Mouse (Mus musculus): ENCODE data around the gene Slc29a1. TPM values are rescaled to one million over a fixed set of nuclear protein-coding genes. Genes with fewer than 3 reads are reported as not detected.
A peak's percentile ranks its signal among the peaks of the same experiment; 100 is the strongest.

Slc29a1 gene
- polyA plus RNA-seq (2011; ENCODE audit: insufficient read depth, insufficient read length, low replicate concordance, missing spikeins), result 73.1 and 109 TPM in 2 replicates

DNA sequence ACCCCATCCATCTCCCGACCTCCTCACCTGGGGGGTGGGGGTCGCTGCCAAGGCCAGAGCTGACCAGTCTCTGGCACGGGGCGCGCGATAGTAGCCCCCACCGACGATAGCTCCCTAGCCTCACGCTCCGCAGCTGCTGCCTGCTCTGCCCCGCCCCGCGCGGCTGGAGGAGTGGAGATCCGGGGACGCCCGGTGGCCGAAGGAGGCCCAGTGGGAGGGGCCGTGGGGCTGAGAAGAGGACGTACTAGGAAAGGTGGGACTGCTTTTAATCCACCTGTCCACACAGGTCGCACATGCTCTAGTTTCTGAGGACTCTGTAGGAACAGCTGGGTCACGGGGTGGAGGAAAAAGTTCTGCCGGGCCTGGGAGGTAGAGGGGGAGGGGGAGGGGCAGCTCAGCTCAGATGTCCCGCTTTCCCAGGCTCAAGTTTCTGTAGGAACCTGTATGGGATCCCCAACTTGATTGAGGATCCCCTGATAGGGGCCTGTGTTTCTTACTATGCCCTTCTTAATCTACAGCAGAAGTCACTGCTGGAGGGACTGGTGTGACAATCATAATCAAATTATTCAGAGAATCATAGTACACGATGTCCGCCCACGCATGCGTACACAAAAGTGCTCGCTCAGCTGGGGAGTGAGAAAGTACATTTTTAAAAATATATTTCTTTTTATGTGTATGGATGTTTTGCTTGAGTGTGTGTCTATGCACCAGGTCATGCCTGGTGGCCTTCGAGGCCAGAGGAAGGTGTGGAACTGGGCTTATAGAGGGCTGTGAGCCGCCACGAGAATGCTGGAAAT lies at the start of gene Slc29a1:
Slc29a1 (minus strand) TSS at position 161 of the 797 bp plus-strand sequence.
- peaks cover 1% of the 10 kb centered on the region for H3K4me1 ChIP-seq (ENCODE audit: control insufficient read depth, insufficient read depth, low read length)
- 27% methylated on average over 32 of the region's 32 CpGs for WGBS
- no peak within 1 kb of the TSS for H3K4me3 ChIP-seq (replicated peaks; ENCODE audit: control insufficient read depth, low read depth, low read length)
- no peak for TF ChIP-seq CTCF (IDR thresholded peaks at IDR 0.05; ENCODE audit: control insufficient read depth, insufficient read depth, low read length)
- no peak for TF ChIP-seq POLR2A (IDR thresholded peaks at IDR 0.05; ENCODE audit: borderline replicate concordance, control insufficient read depth, low read depth, low read length)
- H3K27ac ChIP-seq (ENCODE audit: control insufficient read depth, insufficient read depth, low read depth, low read length, poor library complexity), result no peak within 1 kb of the TSS

DNA sequence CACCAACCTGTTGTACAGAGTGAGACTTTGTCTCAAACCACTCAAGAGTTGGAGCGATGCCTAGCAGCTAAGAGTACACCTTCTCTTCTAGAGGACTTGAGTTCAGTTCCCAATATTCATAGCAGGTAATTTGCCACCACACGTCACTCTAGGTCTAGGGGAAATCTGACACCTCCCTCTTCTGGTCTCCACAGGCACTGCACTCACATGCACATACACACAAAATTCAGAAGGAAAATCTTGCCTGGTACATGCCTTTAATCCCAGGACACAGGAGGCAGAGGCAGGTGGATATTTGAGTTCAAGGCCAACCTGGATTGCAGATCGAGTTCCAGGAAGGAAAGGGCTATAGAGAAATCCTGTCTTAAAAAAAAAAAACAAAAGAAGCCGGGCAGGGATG lies 44.8 kb upstream of the Slc29a1 start:
- WGBS, result 84% methylated on average over 4 of the region's 4 CpGs
- H3K4me3 ChIP-seq (replicated peaks; ENCODE audit: control insufficient read depth, low read depth, low read length), result no peak overlapping the region

DNA sequence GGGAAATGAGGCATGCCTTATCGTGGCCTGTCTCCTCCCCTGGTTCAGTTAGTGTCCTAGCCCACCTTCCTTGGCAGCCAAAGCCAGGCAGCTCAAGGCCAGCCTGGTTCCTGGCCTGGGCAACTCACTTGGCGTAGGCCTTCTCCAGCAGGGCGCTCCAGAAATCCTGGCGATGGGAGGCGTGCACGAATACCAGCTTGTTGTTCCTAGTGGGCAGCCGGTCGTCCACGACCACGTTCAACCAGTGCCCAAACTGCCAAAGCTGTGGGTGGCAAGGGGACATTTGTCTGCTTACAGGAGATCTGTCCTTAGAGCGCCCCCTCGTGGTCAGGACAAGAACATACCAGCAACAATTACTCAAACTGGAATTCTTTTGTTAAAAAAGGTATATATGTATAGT lies 43.3 kb upstream of the Slc29a1 start:
- WGBS, result 22% methylated on average over 12 of the region's 12 CpGs
- peak; percentile 75 for TF ChIP-seq CTCF (IDR thresholded peaks at IDR 0.05; ENCODE audit: control insufficient read depth, insufficient read depth, low read length)
- no peak for TF ChIP-seq POLR2A (IDR thresholded peaks at IDR 0.05; ENCODE audit: borderline replicate concordance, control insufficient read depth, low read depth, low read length)
- Histone ChIP-seq H3K4me3 (replicated peaks; ENCODE audit: control insufficient read depth, low read depth, low read length) (no peak overlapping the region), H3K4me1 (ENCODE audit: control insufficient read depth, insufficient read depth, low read length) (no peaks in the 10 kb centered on the region; the same call in 1 of the 2 replicates), H3K27ac (ENCODE audit: control insufficient read depth, insufficient read depth, low read depth, low read length, poor library complexity) (no peak overlapping the region)

More for the DNA sequence above, 44.8 kb upstream of the Slc29a1 start:
- no peak for TF ChIP-seq CTCF (IDR thresholded peaks at IDR 0.05; ENCODE audit: control insufficient read depth, insufficient read depth, low read length)
- TF ChIP-seq POLR2A (IDR thresholded peaks at IDR 0.05; ENCODE audit: borderline replicate concordance, control insufficient read depth, low read depth, low read length), result no peak
- H3K4me1 ChIP-seq (ENCODE audit: control insufficient read depth, insufficient read depth, low read length), result no peaks in the 10 kb centered on the region; the same call in 1 of the 2 replicates
- no peak overlapping the region for H3K27ac ChIP-seq (ENCODE audit: control insufficient read depth, insufficient read depth, low read depth, low read length, poor library complexity)

DNA sequence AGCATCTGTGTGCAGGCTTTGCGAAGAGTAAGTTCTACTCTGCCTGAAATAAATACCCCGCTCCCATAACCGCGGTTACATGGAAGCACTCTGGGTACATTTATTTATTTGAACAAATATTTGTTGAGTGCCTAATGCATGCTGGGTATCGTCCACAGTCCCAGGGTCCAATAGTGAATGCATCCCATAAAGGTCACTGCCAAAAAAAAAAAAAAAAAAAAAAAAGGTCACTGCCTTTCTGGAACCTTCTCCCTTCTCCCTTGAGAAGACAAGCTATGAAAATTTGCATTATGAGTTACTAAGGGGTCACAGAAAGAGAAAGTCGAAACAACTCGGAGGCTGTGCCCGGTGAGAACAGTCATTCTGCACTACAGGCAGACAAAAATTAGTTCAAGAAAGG lies 42.6 kb upstream of the Slc29a1 start:
- 92% methylated on average over 8 of the region's 8 CpGs for WGBS
- H3K4me3 ChIP-seq (replicated peaks; ENCODE audit: control insufficient read depth, low read depth, low read length), result no peak overlapping the region
- TF ChIP-seq CTCF (IDR thresholded peaks at IDR 0.05; ENCODE audit: control insufficient read depth, insufficient read depth, low read length) (no peak), POLR2A (IDR thresholded peaks at IDR 0.05; ENCODE audit: borderline replicate concordance, control insufficient read depth, low read depth, low read length) (no peak)
- no peaks in the 10 kb centered on the region; the same call in 1 of the 2 replicates for H3K4me1 ChIP-seq (ENCODE audit: control insufficient read depth, insufficient read depth, low read length)
- H3K27ac ChIP-seq (ENCODE audit: control insufficient read depth, insufficient read depth, low read depth, low read length, poor library complexity), result no peak overlapping the region

DNA sequence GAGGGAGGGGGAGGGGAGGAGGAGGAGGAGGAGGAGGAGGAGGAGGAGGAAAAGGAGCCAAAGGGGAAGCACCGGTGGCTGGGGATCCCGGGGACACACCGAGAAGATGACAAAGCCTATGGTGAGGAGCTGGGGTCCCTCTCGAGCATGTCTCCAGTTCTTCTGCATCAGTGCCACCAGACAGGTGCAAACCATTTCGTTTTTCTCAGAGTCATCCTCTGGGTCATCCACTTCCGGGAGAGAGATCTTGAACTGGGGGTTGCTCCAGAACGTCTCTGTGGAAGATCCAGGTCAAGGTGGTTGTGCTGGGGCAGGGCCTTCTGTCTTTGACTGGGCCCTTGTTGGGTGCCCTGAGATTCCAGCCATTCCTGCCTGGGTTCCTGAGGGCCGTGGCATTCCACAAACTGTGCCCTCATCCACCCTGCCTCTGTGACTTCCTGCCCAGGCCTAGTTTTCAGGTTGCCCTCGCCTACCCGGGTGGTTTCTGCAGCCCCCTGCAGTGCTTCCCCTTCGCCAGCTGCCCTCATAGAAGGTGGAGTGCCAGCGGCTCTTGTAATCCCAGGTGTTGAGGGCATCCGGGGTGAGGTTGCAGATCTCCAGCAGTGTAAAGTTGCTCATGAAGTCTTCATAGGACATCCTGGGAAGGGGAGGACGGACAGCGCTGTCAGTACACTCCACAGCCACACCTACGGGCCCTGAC lies 39.3 kb upstream of the Slc29a1 start:
- TF ChIP-seq POLR2A (IDR thresholded peaks at IDR 0.05; ENCODE audit: borderline replicate concordance, control insufficient read depth, low read depth, low read length) (no peak), CTCF (IDR thresholded peaks at IDR 0.05; ENCODE audit: control insufficient read depth, insufficient read depth, low read length) (no peak)
- WGBS, result 60% methylated on average over 16 of the region's 16 CpGs
- no peaks in the 10 kb centered on the region; the same call in 1 of the 2 replicates for H3K4me1 ChIP-seq (ENCODE audit: control insufficient read depth, insufficient read depth, low read length)
- no peak overlapping the region for H3K4me3 ChIP-seq (replicated peaks; ENCODE audit: control insufficient read depth, low read depth, low read length)
- H3K27ac ChIP-seq (ENCODE audit: control insufficient read depth, insufficient read depth, low read depth, low read length, poor library complexity), result no peak overlapping the region

DNA sequence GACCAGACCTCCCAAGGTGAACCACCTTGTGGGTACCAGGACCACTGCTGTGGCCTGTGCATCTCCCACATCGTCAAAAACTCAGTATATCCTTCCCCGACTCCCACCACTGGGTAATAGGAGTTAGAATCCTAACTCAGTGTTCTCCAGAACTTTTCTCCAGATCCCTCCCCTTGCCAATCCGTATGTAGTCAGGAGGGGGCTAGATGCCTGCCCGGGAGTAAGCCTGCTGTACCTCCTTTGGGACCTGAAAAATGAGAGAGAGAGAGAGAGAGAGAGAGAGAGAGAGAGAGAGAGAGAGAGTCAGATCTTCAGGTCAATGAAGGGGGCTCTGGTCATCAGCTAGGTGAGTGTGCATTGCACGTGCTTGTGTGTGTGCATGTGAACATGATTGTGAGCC lies 34.6 kb upstream of the Slc29a1 start:
- 76% methylated on average over 5 of the region's 5 CpGs for whole genome bisulfite sequencing
- TF ChIP-seq CTCF (IDR thresholded peaks at IDR 0.05; ENCODE audit: control insufficient read depth, insufficient read depth, low read length), result no peak
- TF ChIP-seq POLR2A (IDR thresholded peaks at IDR 0.05; ENCODE audit: borderline replicate concordance, control insufficient read depth, low read depth, low read length), result no peak
- Histone ChIP-seq H3K27ac (ENCODE audit: control insufficient read depth, insufficient read depth, low read depth, low read length, poor library complexity) (no peak overlapping the region), H3K4me1 (ENCODE audit: control insufficient read depth, insufficient read depth, low read length) (peaks cover 5% of the 10 kb centered on the region), H3K4me3 (replicated peaks; ENCODE audit: control insufficient read depth, low read depth, low read length) (no peak overlapping the region)

DNA sequence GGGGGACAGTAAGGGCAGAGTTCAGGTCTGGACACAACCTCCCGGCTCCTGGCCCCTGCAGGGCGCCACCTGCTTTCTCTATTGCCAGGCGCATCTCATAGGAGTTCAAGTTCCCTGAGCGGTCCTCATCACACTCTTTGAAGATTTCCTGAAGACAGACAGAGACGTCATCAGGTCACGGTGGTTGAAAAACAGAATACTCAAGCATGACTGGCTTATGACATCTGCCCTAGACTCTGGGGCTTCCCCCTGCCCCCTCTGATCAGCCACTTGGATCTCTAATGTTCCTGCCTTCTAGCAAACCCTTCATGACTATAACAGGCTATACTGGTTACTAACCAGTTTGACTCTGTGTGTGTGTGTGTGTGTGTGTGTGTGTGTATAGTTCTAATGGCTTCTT lies 32.5 kb upstream of the Slc29a1 start:
- WGBS, result 70% methylated on average over 6 of the region's 6 CpGs

DNA sequence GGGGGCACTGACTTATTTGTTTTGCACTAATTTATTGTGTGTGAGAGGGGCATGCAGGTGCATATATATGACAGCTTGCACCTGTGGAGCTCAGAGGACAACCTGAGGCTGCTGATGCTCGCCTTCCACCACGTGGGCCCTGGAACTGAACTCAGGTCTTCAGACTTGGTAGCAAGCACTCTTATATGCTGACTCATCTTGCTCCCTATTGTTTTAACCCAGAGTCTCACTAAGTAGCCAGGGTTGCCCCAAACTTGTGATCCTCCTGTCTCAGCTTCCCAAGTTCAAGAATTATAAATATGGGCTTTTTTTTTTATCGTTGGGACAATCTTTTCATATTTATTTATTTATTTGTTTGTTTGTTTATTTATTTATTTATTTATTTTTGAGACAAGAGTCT lies 31.6 kb upstream of the Slc29a1 start:
- WGBS, result 69% methylated on average over 3 of the region's 3 CpGs
- TF ChIP-seq CTCF (IDR thresholded peaks at IDR 0.05; ENCODE audit: control insufficient read depth, insufficient read depth, low read length), result no peak
- no peak for TF ChIP-seq POLR2A (IDR thresholded peaks at IDR 0.05; ENCODE audit: borderline replicate concordance, control insufficient read depth, low read depth, low read length)
- peaks cover 5% of the 10 kb centered on the region for H3K4me1 ChIP-seq (ENCODE audit: control insufficient read depth, insufficient read depth, low read length)
- no peak overlapping the region for H3K4me3 ChIP-seq (replicated peaks; ENCODE audit: control insufficient read depth, low read depth, low read length)
- no peak overlapping the region for H3K27ac ChIP-seq (ENCODE audit: control insufficient read depth, insufficient read depth, low read depth, low read length, poor library complexity)

More for the DNA sequence above, 32.5 kb upstream of the Slc29a1 start:
- TF ChIP-seq CTCF (IDR thresholded peaks at IDR 0.05; ENCODE audit: control insufficient read depth, insufficient read depth, low read length), result no peak
- no peak for TF ChIP-seq POLR2A (IDR thresholded peaks at IDR 0.05; ENCODE audit: borderline replicate concordance, control insufficient read depth, low read depth, low read length)
- no peak overlapping the region for H3K27ac ChIP-seq (ENCODE audit: control insufficient read depth, insufficient read depth, low read depth, low read length, poor library complexity)
- H3K4me3 ChIP-seq (replicated peaks; ENCODE audit: control insufficient read depth, low read depth, low read length), result no peak overlapping the region
- peaks cover 5% of the 10 kb centered on the region for H3K4me1 ChIP-seq (ENCODE audit: control insufficient read depth, insufficient read depth, low read length)

Data from bone marrow, adult 2 months (tissue).